Mouse (Mus musculus): Measurements from ENCODE around the gene Cilp. TPM values are rescaled to one million over a fixed set of nuclear protein-coding genes. Genes with fewer than 3 reads are reported as not detected.

The Cilp gene
- 0.04 and 0.21 TPM in 2 replicates for polyA plus RNA-seq (2021; fragmentation: Nextera tagmentation)
- long read RNA-seq, experiment 1 = 0 reads
- long read RNA-seq, experiment 2 = 0 reads

GRCm38 (mm10) chr9:65264959-65265358 is at the start of gene Cilp:
Cilp (plus strand) TSS chr9:65265180.

GRCm38 (mm10) chr9:65293973-65294715 is 29.2 kb downstream of the Cilp start, which contains the start of gene Clpx:
Clpx (plus strand) TSS chr9:65294260.

Other genes starting within 250 kb of the Cilp start
- gene Hacd3, start 243.5 kb upstream of the Cilp start, polyA plus RNA-seq (2021; fragmentation: Nextera tagmentation) = 93.9 and 95.3 TPM in 2 replicates
- gene Dpp8, start 232.8 kb upstream of the Cilp start, polyA plus RNA-seq (2021; fragmentation: Nextera tagmentation) = 21.3 and 40.0 TPM in 2 replicates
- gene Igdcc4, start 163.7 kb upstream of the Cilp start, polyA plus RNA-seq (2021; fragmentation: Nextera tagmentation) = 4.5 and 10.7 TPM in 2 replicates
- gene Igdcc3, start 124.0 kb upstream of the Cilp start, polyA plus RNA-seq (2021; fragmentation: Nextera tagmentation) = 0.27 and 0.67 TPM in 2 replicates
- 1.8 and 2.4 TPM in 2 replicates for gene Parp16, start 69.8 kb upstream of the Cilp start, polyA plus RNA-seq (2021; fragmentation: Nextera tagmentation)
- gene Clpx, start 29.1 kb downstream of the Cilp start, polyA plus RNA-seq (2021; fragmentation: Nextera tagmentation) = 17.1 and 25.0 TPM in 2 replicates
- gene Pdcd7, start 80.9 kb downstream of the Cilp start, polyA plus RNA-seq (2021; fragmentation: Nextera tagmentation) = 8.5 and 21.3 TPM in 2 replicates
- 0.18 TPM in 1 of 2 replicates, not detected in the other for gene Ubap1l, start 95.9 kb downstream of the Cilp start, polyA plus RNA-seq (2021; fragmentation: Nextera tagmentation)
- 0.18 and 0.23 TPM in 2 replicates for gene Kbtbd13, start 126.5 kb downstream of the Cilp start, polyA plus RNA-seq (2021; fragmentation: Nextera tagmentation)
- gene Rasl12, start 133.3 kb downstream of the Cilp start, polyA plus RNA-seq (2021; fragmentation: Nextera tagmentation) = 1.6 and 2.5 TPM in 2 replicates
- gene Slc51b, start 157.8 kb downstream of the Cilp start, polyA plus RNA-seq (2021; fragmentation: Nextera tagmentation) = not detected in 2 replicates
- 9.8 and 10.9 TPM in 2 replicates for gene Mtfmt, start 170.6 kb downstream of the Cilp start, polyA plus RNA-seq (2021; fragmentation: Nextera tagmentation)
- 37.2 and 47.8 TPM in 2 replicates for gene Spg21, start 195.8 kb downstream of the Cilp start, polyA plus RNA-seq (2021; fragmentation: Nextera tagmentation)